Mouse (Mus musculus): Measurements from ENCODE around the gene Snx27. TPM values are rescaled to one million over a fixed set of nuclear protein-coding genes. Genes with fewer than 3 reads are reported as not detected.

Gene Snx27
- total and polyA plus RNA-seq, 2 experiments from 2014 or later = 67.9 to 84.4 TPM

DNA sequence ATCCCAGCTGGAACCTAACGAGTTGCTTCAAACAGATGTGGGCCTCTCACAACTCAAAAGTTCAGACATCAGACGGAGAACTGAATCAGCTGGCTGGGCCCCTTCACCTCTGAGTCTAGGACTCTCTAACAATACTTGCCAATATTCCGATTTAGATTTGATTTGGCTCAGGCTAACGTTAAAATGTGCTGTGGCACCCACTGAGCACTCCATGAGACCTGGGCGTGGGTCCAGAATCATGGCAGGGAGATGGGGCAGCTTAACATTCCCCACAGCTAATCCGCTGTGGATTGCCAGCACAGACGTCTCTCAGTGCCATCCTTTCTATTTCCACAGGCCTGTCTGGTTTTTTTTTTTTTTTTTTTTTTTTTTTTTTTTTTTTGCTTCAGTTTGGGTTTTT is 96.6 kb downstream of the Snx27 start:
- no peaks in the 10 kb centered on the region for H3K27me3 ChIP-seq (ENCODE audit: insufficient read depth, low read length)
- ATAC-seq (ENCODE audit: low FRiP score) (no peak), DNase-seq (ENCODE audit: low spot score) (no peak)
- no peak overlapping the region for H3K9ac ChIP-seq (replicated peaks; ENCODE audit: low read length, poor library complexity, severe bottlenecking)
- H3K36me3 ChIP-seq (ENCODE audit: insufficient read depth, low read length) = peaks cover 42% of the 10 kb centered on the region
- H3K4me3 ChIP-seq (ENCODE audit: low read depth, low read length) = no peak overlapping the region
- no peaks in the 10 kb centered on the region for H3K9me3 ChIP-seq (ENCODE audit: low read length)
- 39% methylated on average over 7 of the region's 7 CpGs for WGBS
- 0 out of 2 replicates have a peak overlapping the region, but pooled peaks have one; percentile 21 for H3K27ac ChIP-seq (ENCODE audit: low read depth, low read length)
- no peak overlapping the region for H3K4me2 ChIP-seq (ENCODE audit: low read depth, low read length, poor library complexity, severe bottlenecking)
- no peak for TF ChIP-seq CTCF (IDR thresholded peaks at IDR 0.05)
- H3K4me1 ChIP-seq (ENCODE audit: insufficient read depth, low read length) = peaks cover 32% of the 10 kb centered on the region

DNA sequence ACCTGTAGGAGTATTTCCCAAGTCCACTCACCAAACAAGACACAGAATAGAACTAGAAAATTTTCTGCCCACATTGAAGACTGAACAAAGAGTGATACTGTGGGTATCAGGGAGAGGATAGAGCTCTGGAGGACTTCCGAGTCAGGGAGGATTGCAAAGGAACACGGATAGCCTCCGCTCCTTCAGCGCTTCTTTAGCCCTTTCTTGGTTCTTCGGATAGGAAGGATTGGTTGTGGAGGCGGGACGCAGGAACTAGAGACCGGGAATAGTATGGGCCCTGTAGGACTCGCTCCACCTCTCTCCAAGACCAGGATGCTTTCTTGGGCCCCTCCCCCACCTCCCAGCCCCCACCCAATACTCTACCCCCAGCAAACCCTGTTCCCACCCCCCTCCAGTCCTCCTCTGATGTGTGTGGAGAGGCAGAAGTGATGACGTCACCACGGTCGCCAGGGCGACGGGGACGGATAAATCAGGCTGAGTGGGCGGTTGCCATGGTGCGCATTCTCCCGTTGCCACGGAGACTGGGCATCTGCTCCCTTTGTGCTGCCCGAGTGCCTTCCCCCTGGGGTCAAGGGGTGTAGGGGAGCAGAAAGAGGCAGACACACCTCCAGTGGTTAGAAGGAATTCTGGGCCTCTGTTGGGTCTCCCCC is 98.6 kb downstream of the Snx27 start:
- H3K9ac ChIP-seq (replicated peaks; ENCODE audit: low read length, poor library complexity, severe bottlenecking) = peak overlapping the region; percentile 52; the same call in 1 of the 2 replicates
- 5% methylated on average over 20 of the region's 20 CpGs for WGBS
- peaks cover 27% of the 10 kb centered on the region for H3K36me3 ChIP-seq (ENCODE audit: insufficient read depth, low read length)
- ATAC-seq (ENCODE audit: low FRiP score) = peak; percentile 86
- DNase-seq (ENCODE audit: low spot score) = peak; percentile 96
- H3K9me3 ChIP-seq (ENCODE audit: low read length) = no peaks in the 10 kb centered on the region
- TF ChIP-seq CTCF (IDR thresholded peaks at IDR 0.05) = no peak
- peaks cover 40% of the 10 kb centered on the region for H3K4me1 ChIP-seq (ENCODE audit: insufficient read depth, low read length)
- H3K4me2 ChIP-seq (ENCODE audit: low read depth, low read length, poor library complexity, severe bottlenecking) = peak overlapping the region; percentile 48
- peak overlapping the region; percentile 15; the same call in 1 of the 2 replicates for H3K4me3 ChIP-seq (ENCODE audit: low read depth, low read length)
- peak overlapping the region; percentile 83 for H3K27ac ChIP-seq (ENCODE audit: low read depth, low read length)
- no peaks in the 10 kb centered on the region for H3K27me3 ChIP-seq (ENCODE audit: insufficient read depth, low read length)

DNA sequence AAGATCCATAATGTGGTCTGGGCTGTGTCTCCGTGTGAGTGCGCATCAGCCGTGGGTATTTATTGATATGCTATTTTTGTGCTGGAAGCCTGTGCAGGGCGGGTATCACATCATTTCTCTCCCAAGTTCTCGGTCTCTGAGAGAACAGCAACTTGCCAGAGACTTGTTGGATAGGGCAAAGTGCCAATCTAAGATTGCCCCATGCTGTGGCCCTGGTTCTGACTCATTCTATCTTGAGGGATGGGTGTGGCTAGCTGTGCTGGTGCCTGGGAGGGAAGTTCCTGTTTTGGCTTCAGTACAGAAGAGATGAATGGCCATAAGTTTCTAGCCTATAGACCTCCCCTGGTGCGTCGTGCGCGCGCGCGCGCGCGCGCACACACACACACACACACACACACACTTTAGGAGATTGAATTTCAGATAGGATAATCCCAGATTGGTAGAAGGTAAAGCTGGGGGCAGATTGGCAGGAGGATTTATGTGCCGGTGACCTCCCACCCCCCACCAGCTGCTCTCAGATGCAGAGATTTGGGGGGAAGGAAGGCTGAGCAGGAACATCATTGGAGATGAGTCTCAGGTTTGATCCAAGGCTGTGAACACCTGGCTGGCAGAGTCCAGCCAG is 99.6 kb downstream of the Snx27 start:
- no peak for TF ChIP-seq CTCF (IDR thresholded peaks at IDR 0.05)
- H3K9me3 ChIP-seq (ENCODE audit: low read length) = no peaks in the 10 kb centered on the region
- no peak overlapping the region for H3K9ac ChIP-seq (replicated peaks; ENCODE audit: low read length, poor library complexity, severe bottlenecking)
- peaks cover 19% of the 10 kb centered on the region for H3K36me3 ChIP-seq (ENCODE audit: insufficient read depth, low read length)
- WGBS = 84% methylated on average over 17 of the region's 17 CpGs
- DNase-seq (ENCODE audit: low spot score) (no peak), ATAC-seq (ENCODE audit: low FRiP score) (no peak)
- no peak overlapping the region for H3K4me3 ChIP-seq (ENCODE audit: low read depth, low read length)
- H3K4me1 ChIP-seq (ENCODE audit: insufficient read depth, low read length) = peaks cover 40% of the 10 kb centered on the region
- H3K27ac ChIP-seq (ENCODE audit: low read depth, low read length) = peak overlapping the region; percentile 83; the same call in 1 of the 2 replicates
- no peaks in the 10 kb centered on the region for H3K27me3 ChIP-seq (ENCODE audit: insufficient read depth, low read length)
- H3K4me2 ChIP-seq (ENCODE audit: low read depth, low read length, poor library complexity, severe bottlenecking) = no peak overlapping the region

DNA sequence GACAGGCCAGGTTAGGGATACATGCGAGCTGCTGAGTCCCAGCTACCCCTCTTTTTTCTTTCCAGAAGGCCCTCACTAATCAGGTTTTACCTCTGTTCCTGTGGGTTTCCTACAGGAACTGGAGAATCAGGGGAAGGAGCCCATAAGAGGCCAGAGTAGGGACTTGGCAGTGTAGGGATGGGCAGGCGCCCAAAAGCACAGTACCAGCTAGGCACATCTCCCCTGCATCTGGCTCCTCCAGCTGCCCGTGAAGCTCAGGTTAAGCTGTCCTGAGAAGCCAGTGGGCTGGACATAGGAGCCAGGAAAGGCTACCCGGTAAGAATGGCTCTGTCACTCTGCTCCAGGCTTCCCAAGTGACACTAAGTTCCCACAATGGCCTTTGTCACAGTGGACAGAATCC is 101.1 kb downstream of the Snx27 start:
- H3K27ac ChIP-seq (ENCODE audit: low read depth, low read length) = 0 out of 2 replicates have a peak overlapping the region, but pooled peaks have one; percentile 26
- no peaks in the 10 kb centered on the region for H3K9me3 ChIP-seq (ENCODE audit: low read length)
- ATAC-seq (ENCODE audit: low FRiP score) = no peak
- no peaks in the 10 kb centered on the region for H3K27me3 ChIP-seq (ENCODE audit: insufficient read depth, low read length)
- peaks cover 40% of the 10 kb centered on the region for H3K4me1 ChIP-seq (ENCODE audit: insufficient read depth, low read length)
- TF ChIP-seq CTCF (IDR thresholded peaks at IDR 0.05) = no peak
- no peak overlapping the region for H3K4me2 ChIP-seq (ENCODE audit: low read depth, low read length, poor library complexity, severe bottlenecking)
- H3K9ac ChIP-seq (replicated peaks; ENCODE audit: low read length, poor library complexity, severe bottlenecking) = no peak overlapping the region
- DNase-seq (ENCODE audit: low spot score) = no peak
- 68% methylated on average over 4 of the region's 4 CpGs for WGBS
- peaks cover 5% of the 10 kb centered on the region for H3K36me3 ChIP-seq (ENCODE audit: insufficient read depth, low read length)
- H3K4me3 ChIP-seq (ENCODE audit: low read depth, low read length) = no peak overlapping the region

DNA sequence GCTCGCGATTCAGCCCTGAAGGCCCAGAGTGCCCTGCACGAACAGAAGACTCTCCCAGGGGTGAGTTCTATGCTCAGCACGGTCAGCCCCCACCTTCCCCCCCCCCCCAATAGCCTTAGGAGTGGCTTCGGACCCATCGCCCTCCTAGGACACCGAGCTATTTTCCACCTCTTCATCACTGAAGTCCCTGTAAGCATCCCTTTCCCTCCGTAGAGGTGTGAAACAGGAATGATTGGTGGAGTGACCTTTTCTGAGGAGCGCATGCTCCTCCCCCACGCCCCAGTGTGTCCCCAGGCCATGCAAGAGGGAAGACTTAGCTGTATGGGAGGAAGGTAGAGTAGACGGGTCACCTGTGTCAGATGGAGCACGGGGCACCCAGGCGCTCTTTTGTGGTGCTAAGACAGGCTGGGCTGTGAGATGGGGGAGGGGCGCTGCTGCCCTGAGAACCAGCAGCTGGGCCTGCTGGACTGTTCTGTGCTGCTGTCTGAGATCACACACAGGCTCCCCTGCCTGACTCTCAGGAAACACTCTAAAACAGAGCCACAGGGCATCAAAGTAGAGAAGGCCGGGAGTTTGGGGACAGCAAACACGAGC is 102.1 kb downstream of the Snx27 start, which contains the start of gene Riiad1:
Gene Riiad1, minus strand, starts transcription at position 51 of the 594 bp plus-strand sequence.
- 8% methylated on average over 16 of the region's 16 CpGs for WGBS
- Histone ChIP-seq H3K4me1 (ENCODE audit: insufficient read depth, low read length) (peaks cover 40% of the 10 kb centered on the region), H3K9me3 (ENCODE audit: low read length) (no peaks in the 10 kb centered on the region), H3K27ac (ENCODE audit: low read depth, low read length) (peak within 1 kb of the TSS; percentile 89; the same call in 1 of the 2 replicates), H3K4me2 (ENCODE audit: low read depth, low read length, poor library complexity, severe bottlenecking) (peak within 1 kb of the TSS; percentile 96), H3K9ac (replicated peaks; ENCODE audit: low read length, poor library complexity, severe bottlenecking) (peak within 1 kb of the TSS; percentile 91), H3K36me3 (ENCODE audit: insufficient read depth, low read length) (peaks cover 1% of the 10 kb centered on the region), H3K27me3 (ENCODE audit: insufficient read depth, low read length) (no peaks in the 10 kb centered on the region), H3K4me3 (ENCODE audit: low read depth, low read length) (peak within 1 kb of the TSS; percentile 66)
- no peak for ATAC-seq (ENCODE audit: low FRiP score)
- TF ChIP-seq CTCF (IDR thresholded peaks at IDR 0.05) = no peak
- no peak for DNase-seq (ENCODE audit: low spot score)
